Mouse (Mus musculus) heart, embryonic 10.5 days (tissue): Measurements from ENCODE around the gene St3gal6. TPM values are rescaled to one million over a fixed set of nuclear protein-coding genes. Genes with fewer than 3 reads are reported as not detected.

Source experiments
- DNase-seq: peaks from one replicate; pipeline ENCODE4 v3.0.0-alpha.2; 2017; ENCODE audit warnings: low spot score
- H3K27ac ChIP-seq: fragments of 300-500 bp; sonication (generic); 2 replicates; pipeline ENCODE4 v1.5.1; 2016; ENCODE audit warnings: mild to moderate bottlenecking
- H3K27me3 ChIP-seq: fragments of 300-500 bp; sonication (generic); 2 replicates; pipeline ENCODE4 v1.6.1; 2016; ENCODE audit warnings: mild to moderate bottlenecking; ENCODE audit not compliant: poor library complexity, insufficient read depth, severe bottlenecking
- H3K36me3 ChIP-seq: fragments of 300-500 bp; sonication (generic); 2 replicates; pipeline ENCODE4 v1.6.1; 2016; ENCODE audit warnings: mild to moderate bottlenecking, moderate library complexity
- H3K4me1 ChIP-seq: fragments of 300-500 bp; sonication (generic); 2 replicates; pipeline ENCODE4 v1.6.1; 2016; ENCODE audit warnings: mild to moderate bottlenecking
- H3K4me3 ChIP-seq: fragments of 300-500 bp; sonication (generic); 2 replicates; pipeline ENCODE4 v1.5.1; 2016; ENCODE audit warnings: mild to moderate bottlenecking, moderate library complexity
- H3K9me3 ChIP-seq: fragments of 300-500 bp; sonication (generic); 2 replicates; pipeline ENCODE4 v1.6.1; 2016; ENCODE audit warnings: mild to moderate bottlenecking, moderate library complexity
- WGBS: fragments of 180-500 bp; shearing (Covaris S2); methylation state at CpG from one replicate; pipeline ENCODE4 v1.1.7; 2016; 5-methylcytosine and 5-hydroxymethylcytosine counted together
- polyA plus RNA-seq: library from polyadenylated mRNA; unstranded; fragments of >200 nt; fragmentation: Nextera tagmentation; extraction: Ambion mirVana; gene quantifications from 2 replicates; pipeline ENCODE4 v1.2.1, GENCODE M21; 2016

St3gal6 gene
- polyA plus RNA-seq, 1 experiment from 2014 or later = 22.0 TPM

- Histone ChIP-seq H3K4me1 (peaks cover 33% of the 10 kb centered on the region), H3K27me3 (no peaks in the 10 kb centered on the region), H3K27ac (no peak overlapping the region), H3K36me3 (no peaks in the 10 kb centered on the region), H3K9me3 (no peaks in the 10 kb centered on the region), H3K4me3 (no peak overlapping the region)
- DNase-seq = no peak
- WGBS = 92% methylated on average over 2 of the region's 2 CpGs
Measured at GRCm38 (mm10) chr16:58516161-58516560, 7.9 kb downstream of the St3gal6 start.

DNA sequence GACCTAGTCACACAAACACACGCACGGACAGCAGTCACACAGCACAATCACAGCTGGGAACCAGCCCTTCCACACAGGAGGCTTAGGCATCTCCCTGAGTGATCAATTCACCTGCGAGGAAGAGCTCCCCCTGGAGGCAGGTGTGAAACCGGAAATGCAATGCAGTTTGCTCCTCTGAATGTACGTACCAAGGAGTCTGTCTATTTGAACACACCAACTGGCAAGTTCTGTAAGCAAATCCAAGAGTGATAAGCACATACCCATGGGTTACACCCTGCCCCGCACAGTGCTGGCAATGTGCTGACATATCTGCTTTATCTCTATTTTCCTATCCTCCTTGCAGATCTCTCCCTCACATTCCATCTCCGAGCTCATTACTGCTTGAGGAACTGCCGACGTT lies 9.5 kb downstream of the St3gal6 start:
- peaks cover 43% of the 10 kb centered on the region for H3K4me1 ChIP-seq
- DNase-seq = no peak
- 0 out of 2 replicates have a peak overlapping the region, but pooled peaks have one; percentile 87 for H3K27ac ChIP-seq
- 65% methylated on average over 9 of the region's 9 CpGs for WGBS
- H3K9me3 ChIP-seq = no peaks in the 10 kb centered on the region
- H3K27me3 ChIP-seq = no peaks in the 10 kb centered on the region
- no peaks in the 10 kb centered on the region for H3K36me3 ChIP-seq
- no peak overlapping the region for H3K4me3 ChIP-seq

- no peak for DNase-seq
- H3K36me3 ChIP-seq = no peaks in the 10 kb centered on the region
- no peaks in the 10 kb centered on the region for H3K9me3 ChIP-seq
- H3K4me1 ChIP-seq = peaks cover 43% of the 10 kb centered on the region
- H3K27me3 ChIP-seq = no peaks in the 10 kb centered on the region
- H3K27ac ChIP-seq = peak overlapping the region; percentile 87
- peak overlapping the region; percentile 18 for H3K4me3 ChIP-seq
- 29% methylated on average over 6 of the region's 6 CpGs for WGBS
Measured at GRCm38 (mm10) chr16:58513755-58514154, 10.3 kb downstream of the St3gal6 start.

- no peak for DNase-seq
- no peak overlapping the region for H3K4me3 ChIP-seq
- WGBS = 38% methylated on average over 3 of the region's 3 CpGs
- H3K4me1 ChIP-seq = peaks cover 43% of the 10 kb centered on the region
- no peaks in the 10 kb centered on the region for H3K9me3 ChIP-seq
- no peaks in the 10 kb centered on the region for H3K36me3 ChIP-seq
- H3K27ac ChIP-seq = peak overlapping the region; percentile 87
- no peaks in the 10 kb centered on the region for H3K27me3 ChIP-seq
Measured at GRCm38 (mm10) chr16:58512887-58513286, 11.2 kb downstream of the St3gal6 start.

DNA sequence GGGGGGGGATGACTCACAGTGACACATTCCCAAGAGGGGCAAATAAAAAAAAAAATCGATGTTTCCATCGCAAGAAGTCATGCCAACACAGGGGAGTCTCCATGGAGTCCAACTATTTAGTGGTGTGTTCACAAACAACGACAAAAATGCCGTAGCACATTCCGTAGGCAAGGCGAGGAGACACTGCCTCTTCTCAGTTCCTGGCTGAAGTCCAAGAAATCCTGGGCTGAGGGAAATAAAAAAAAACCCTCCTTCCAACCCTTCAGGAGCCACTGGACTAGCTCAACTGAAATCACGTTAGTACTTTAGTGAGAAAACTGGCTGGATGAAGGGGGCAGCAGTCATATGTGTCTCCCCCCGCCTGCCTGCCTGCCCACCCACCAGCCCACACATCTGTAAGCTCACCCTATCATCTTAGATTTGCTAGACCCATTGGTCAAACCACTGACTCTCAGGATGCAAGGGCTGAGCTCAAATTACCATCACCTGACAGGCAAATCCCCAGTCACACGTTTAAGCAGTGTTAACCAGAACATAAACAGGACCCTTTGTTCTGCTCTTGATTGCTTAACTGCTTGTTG lies 11.8 kb downstream of the St3gal6 start:
- Histone ChIP-seq H3K4me3 (peak overlapping the region; percentile 29; the same call in 1 of the 2 replicates), H3K27me3 (no peaks in the 10 kb centered on the region), H3K36me3 (peaks cover 1% of the 10 kb centered on the region; the same call in 1 of the 2 replicates), H3K27ac (peak overlapping the region; percentile 87), H3K9me3 (no peaks in the 10 kb centered on the region), H3K4me1 (peaks cover 45% of the 10 kb centered on the region)
- DNase-seq = no peak
- 24% methylated on average over 9 of the region's 9 CpGs for WGBS

- Histone ChIP-seq H3K4me1 (peaks cover 12% of the 10 kb centered on the region; the same call in 1 of the 2 replicates), H3K9me3 (no peaks in the 10 kb centered on the region)
Measured at GRCm38 (mm10) chr16:58504945-58505344, 19.1 kb downstream of the St3gal6 start.

DNA sequence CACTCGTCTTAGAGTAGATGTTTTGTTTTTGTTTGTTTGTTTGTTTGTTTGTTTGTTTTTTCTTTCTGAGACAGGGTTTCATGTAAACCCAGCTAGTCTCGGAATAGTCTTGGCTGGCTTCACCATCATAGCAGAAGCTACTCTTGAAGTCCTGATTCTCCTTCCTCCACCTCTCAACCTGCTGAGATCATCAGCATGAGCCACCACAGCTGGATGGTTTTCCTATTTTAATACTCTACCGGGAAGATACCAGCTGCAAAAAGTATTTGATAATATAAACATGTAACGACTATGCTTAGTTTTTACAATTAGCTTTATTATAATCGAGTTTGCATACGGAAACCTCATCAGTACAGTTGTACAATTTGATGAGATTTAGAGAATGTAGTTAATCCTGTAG lies 21.5 kb downstream of the St3gal6 start:
- Histone ChIP-seq H3K4me3 (no peak overlapping the region), H3K4me1 (peaks cover 22% of the 10 kb centered on the region), H3K27me3 (no peaks in the 10 kb centered on the region), H3K27ac (peak overlapping the region; percentile 43), H3K36me3 (peaks cover 16% of the 10 kb centered on the region; the same call in 1 of the 2 replicates), H3K9me3 (no peaks in the 10 kb centered on the region)
- no peak for DNase-seq
- WGBS = 65% methylated on average over 6 of the region's 6 CpGs

More at GRCm38 (mm10) chr16:58504945-58505344, 19.1 kb downstream of the St3gal6 start:
- no peak for DNase-seq
- no peak overlapping the region for H3K27ac ChIP-seq
- H3K36me3 ChIP-seq = peaks cover 16% of the 10 kb centered on the region; the same call in 1 of the 2 replicates
- no peaks in the 10 kb centered on the region for H3K27me3 ChIP-seq
- H3K4me3 ChIP-seq = no peak overlapping the region

DNA sequence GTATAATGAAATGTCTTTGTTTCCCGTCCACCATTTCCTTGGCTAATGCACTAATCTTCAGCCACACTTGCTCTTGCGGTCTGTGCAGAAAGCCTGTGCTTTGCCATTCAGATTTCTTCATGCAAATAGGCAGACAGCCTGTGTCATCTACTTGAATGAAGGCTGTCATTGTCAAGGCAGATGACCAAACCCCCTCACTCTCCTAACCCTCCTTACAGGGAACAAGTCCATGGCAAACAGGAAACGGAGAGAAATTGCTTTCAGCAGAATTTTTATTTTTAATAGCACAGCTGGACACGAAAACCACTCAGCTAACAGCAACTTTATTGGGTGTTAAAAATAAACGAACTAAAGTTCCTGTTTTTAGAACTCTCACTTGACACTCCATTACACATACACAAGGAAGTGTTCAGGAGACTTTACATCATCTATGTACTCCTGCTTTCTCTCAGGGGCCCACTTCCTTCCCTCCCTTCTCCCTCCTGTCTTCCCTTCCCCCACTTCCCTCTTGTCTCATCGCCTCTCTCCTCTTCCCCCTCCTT lies 22.2 kb downstream of the St3gal6 start:
- 0 out of 2 replicates have a peak, but pooled peaks cover 11% of the 10 kb centered on the region for H3K36me3 ChIP-seq
- DNase-seq = no peak
- H3K27me3 ChIP-seq = no peaks in the 10 kb centered on the region
- peak overlapping the region; percentile 43 for H3K27ac ChIP-seq
- peaks cover 28% of the 10 kb centered on the region for H3K4me1 ChIP-seq
- WGBS = 42% methylated on average over 6 of the region's 6 CpGs
- no peak overlapping the region for H3K4me3 ChIP-seq
- H3K9me3 ChIP-seq = no peaks in the 10 kb centered on the region

DNA sequence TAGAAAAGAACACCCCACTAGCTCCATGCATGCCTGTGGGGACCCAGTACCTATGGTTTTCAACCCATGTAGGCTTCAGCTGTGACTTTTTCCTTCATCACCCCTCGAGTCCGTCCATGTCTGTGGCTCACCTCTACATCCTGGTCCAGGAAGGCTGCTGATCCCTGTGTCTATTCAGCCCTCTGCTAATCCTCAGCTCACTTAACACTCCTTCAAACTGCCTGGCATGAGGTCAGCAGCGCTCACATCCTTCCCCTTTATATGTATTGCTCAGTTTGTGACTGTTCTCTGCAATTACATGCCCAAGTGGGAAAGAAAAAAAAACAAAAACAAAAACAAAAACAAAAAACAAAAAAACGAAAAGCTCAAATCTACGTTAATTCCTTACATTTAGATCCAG lies 24.4 kb downstream of the St3gal6 start:
- Histone ChIP-seq H3K4me3 (no peak overlapping the region), H3K36me3 (0 out of 2 replicates have a peak, but pooled peaks cover 5% of the 10 kb centered on the region), H3K9me3 (no peaks in the 10 kb centered on the region), H3K4me1 (peaks cover 29% of the 10 kb centered on the region), H3K27me3 (no peaks in the 10 kb centered on the region), H3K27ac (peak overlapping the region; percentile 56; the same call in 1 of the 2 replicates)
- WGBS = 85% methylated on average over 5 of the region's 5 CpGs
- no peak for DNase-seq

- Histone ChIP-seq H3K36me3 (0 out of 2 replicates have a peak, but pooled peaks cover 5% of the 10 kb centered on the region), H3K27ac (peak overlapping the region; percentile 56; the same call in 1 of the 2 replicates), H3K4me1 (peaks cover 29% of the 10 kb centered on the region), H3K27me3 (no peaks in the 10 kb centered on the region), H3K4me3 (no peak overlapping the region), H3K9me3 (no peaks in the 10 kb centered on the region)
- DNase-seq = no peak
- WGBS = 56% methylated on average over 1 of the region's 1 CpGs
Measured at GRCm38 (mm10) chr16:58499172-58499584, 24.9 kb downstream of the St3gal6 start.

DNA sequence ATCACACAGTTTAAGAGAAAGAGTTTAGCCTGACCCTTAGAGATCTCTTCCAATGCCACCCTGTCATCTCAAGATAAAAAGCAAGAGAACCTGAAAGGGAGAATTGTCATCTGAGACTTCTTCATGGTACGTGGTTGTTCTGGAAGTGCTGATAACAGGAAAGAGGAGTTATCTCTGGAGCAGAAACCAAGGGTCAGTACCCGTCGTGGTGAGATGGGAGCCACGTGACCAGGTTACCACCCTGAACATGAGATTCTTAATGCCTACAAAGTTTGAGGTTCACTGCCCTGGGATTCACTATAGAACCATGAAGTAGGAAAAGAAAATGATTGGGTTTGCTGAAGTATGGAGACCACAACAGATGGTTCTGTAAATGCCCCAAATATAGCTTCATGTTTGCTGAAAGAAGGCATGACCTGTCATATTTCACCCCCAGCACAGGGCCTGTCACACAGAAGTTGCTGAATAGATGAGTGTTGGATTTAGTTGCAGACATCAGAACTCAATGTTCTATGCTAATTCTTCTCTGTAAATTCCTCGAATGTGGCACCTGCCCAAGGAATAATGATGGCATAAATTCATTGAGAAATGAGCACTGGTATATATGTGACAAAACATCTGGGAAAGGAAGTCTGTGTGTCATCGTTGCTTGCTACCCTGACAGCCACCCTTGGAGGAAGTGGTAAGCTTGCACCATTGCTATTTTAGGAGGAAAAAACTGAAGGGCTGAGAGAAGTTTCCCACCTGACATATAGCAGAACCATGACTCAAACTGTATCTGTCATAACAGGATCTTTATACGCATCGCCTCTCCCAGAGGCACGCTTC lies 25.9 kb downstream of the St3gal6 start:
- 52% methylated on average over 9 of the region's 9 CpGs for WGBS
- Histone ChIP-seq H3K4me3 (no peak overlapping the region), H3K27ac (peak overlapping the region; percentile 70), H3K36me3 (peaks cover 6% of the 10 kb centered on the region), H3K27me3 (no peaks in the 10 kb centered on the region), H3K9me3 (no peaks in the 10 kb centered on the region), H3K4me1 (peaks cover 29% of the 10 kb centered on the region)
- DNase-seq = peak; percentile 87

GRCm38 (mm10) chr16:58496791-58497190 lies 27.3 kb downstream of the St3gal6 start:
- no peak for DNase-seq
- peak overlapping the region; percentile 70 for H3K27ac ChIP-seq

DNA sequence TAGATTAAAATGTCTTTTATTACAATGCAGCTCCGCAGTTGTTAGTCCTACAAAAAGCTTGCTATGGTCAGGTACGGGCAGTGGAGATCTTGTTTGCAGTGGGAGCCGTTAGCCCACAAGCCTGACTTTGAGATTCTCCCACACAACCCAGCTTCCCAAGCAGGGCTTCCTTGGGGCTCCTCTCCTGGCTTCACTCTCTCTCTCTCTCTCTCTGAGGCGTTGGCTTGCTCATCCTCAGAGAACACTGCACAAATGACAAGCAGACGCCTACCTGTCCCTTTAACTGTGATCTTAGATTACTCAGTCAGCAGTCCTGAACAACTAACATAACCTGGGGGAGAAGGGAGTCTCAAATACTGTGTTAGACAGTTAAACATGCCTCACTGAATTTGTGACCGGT lies 36.2 kb downstream of the St3gal6 start:
- no peak for DNase-seq
- Histone ChIP-seq H3K4me3 (no peak overlapping the region), H3K36me3 (peaks cover 47% of the 10 kb centered on the region), H3K9me3 (no peaks in the 10 kb centered on the region), H3K27me3 (no peaks in the 10 kb centered on the region), H3K27ac (no peak overlapping the region), H3K4me1 (peaks cover 3% of the 10 kb centered on the region; the same call in 1 of the 2 replicates)
- WGBS = 84% methylated on average over 6 of the region's 6 CpGs

More at GRCm38 (mm10) chr16:58496791-58497190, 27.3 kb downstream of the St3gal6 start:
- no peaks in the 10 kb centered on the region for H3K27me3 ChIP-seq
- H3K4me1 ChIP-seq = peaks cover 22% of the 10 kb centered on the region
- H3K36me3 ChIP-seq = peaks cover 10% of the 10 kb centered on the region
- H3K4me3 ChIP-seq = no peak overlapping the region
- H3K9me3 ChIP-seq = no peaks in the 10 kb centered on the region
